Mouse (Mus musculus): ENCODE measurements around the gene Pde4c.

GRCm38 (mm10) chr8:70755661-70756475 is 32.3 kb downstream of the Pde4c start:
- TF ChIP-seq GATA1 (IDR thresholded peaks at IDR 0.05; ENCODE audit: low read length): no peak
- no peak for TF ChIP-seq TAL1 (IDR thresholded peaks at IDR 0.05; ENCODE audit: low read length)

All from erythroblast, embryonic 14.5 days (primary cell).